Mouse (Mus musculus) cerebellum, adult 8-10 months (tissue): ENCODE data around the gene Wdr77.
"Not testable (repeated sequence)": the region's sequence is repeated elsewhere in the genome, so short reads cannot be mapped to it uniquely, and the experiment has no call there.

Experiments used
- DNase-seq: peaks from one replicate; pipeline ENCODE4 v3.0.0; 2022

The Wdr77 gene

DNA sequence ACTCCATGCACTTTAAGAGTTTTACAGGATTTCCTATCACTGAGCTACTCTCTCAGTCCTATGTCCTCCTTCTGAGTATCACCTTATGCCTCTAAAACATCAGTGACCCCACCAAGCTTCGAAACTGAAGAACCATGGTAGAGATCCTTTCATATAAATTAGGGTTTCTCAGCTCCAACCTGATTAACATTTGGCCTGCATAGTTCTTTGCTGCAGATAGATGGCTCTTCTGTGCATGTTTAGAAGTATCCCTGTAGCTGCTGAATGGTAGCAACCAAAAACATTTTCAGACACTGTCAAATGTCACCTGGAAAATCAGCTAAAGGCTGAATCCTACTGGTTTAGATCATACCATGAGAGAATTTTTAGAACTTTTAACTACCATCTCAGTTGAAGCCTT is 1.9 kb upstream of the Wdr77 start:
- no peak for DNase-seq

DNA sequence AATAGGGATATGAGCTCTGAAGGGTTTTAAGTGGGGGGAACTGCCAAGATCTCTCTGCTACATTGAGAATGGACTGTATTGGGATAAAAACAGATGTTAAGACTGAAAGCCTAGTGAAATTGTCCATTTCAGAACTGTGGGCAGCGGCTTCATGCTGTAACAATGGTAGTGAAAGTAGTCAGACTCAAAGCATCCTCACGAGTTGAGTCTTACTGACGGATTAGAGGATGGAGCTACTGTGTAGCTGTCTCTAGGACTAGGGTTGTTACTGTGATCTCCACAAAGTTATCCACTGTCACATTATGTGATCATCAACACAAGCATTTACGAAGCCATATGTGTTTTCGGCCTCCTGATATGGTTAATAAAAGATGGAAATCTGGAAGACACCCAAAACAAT is 965 bp upstream of the Wdr77 start:
- DNase-seq = no peak

DNA sequence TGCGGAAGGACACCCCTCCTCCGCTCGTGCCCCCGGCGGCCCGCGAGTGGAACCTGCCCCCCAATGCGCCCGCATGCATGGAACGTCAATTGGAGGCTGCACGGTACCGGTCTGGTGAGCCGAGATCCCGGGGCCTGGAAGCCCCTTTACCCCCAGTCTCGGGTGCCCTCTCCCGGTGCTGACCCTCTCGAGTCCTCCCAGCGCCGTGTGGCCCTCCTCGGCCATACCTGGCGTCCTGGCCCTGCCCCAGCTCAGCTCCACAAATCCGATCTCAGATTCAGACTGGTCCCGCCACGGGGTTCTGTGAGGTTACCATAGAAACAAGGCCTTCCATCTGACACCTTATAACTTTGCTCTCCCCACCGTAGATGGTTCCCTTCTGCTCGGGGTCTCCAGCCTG is 416 bp downstream of the Wdr77 start:
- no peak for DNase-seq

DNA sequence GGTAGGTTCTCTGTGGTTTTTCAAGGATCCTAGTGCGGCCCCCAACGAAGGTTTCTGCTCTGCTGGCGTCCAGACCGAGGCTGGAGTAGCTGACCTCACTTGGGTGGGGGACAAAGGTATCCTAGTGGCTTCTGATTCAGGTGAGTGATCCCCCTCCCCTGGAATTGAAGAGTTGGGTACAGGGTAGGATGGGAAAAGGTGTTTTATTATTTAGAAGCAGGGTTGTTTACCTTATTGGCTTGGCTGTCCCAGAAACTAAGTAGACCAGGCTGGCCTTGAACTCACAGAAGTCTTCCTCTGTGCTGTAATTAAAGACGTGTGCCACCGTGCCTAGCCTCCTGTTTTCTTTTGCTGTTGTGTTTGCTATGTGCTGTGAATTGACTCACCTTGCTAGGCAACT is 830 bp downstream of the Wdr77 start, which contains the start of gene Atp5f1:
Atp5f1 (minus strand) TSS at position 101 of the 400 bp plus-strand sequence.
- DNase-seq = no peak

- no peak for DNase-seq
These were observed 1.5 kb downstream of the Wdr77 start for GRCm38 (mm10) chr3:105960700-105961099.

GRCm38 (mm10) chr3:105971831-105972446 is 12.8 kb downstream of the Wdr77 start:
- DNase-seq = no peak

GRCm38 (mm10) chr3:105973411-105973810 is 14.2 kb downstream of the Wdr77 start, which contains the start of gene Ovgp1:
TSS of gene Ovgp1 (plus strand) at chr3:105973711.
- no peak for DNase-seq

DNA sequence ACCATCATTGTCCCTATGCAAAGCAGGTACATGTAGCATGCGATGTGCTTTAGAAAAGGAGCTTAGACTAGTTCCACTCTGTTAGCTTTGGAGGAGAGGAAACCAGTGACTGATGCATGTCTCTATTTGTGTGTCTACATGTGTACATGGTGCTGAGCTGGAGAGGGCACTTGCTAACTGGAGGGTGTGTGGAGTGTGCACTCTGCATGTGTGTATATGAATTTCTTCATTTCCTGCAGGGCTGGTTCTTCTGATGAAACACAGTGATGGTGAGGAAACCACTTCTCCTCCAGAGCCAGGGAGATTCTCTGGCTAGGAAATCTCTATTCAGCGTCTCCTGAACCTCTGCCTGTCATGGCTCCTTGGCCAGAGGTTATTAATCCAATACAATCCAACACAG is 15.0 kb downstream of the Wdr77 start:
- DNase-seq = no peak

- not testable (repeated sequence) for DNase-seq
These were observed 30.4 kb downstream of the Wdr77 start for GRCm38 (mm10) chr3:105989611-105990010.

- DNase-seq = peak; percentile 45
These were observed 32.6 kb downstream of the Wdr77 start for GRCm38 (mm10) chr3:105991653-105992283.

DNA sequence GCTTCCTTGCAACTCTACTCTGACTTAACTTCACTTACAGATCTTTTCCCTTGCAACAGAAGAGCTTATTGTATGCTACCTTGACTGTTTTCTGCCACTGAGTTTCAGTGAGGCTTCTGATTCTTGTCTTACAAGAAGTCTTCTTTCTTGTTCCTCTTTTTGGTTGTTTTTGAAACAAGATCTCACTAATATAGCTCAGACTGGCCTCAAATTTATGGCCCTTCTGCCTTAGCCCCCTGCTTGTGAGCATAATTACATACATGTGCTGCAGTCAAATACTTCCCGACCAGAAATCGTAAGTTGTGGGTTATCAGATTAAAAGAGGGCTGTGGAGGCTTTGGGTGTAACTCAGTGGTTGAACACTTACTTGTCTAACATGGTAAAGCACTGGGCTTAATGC is 35.6 kb downstream of the Wdr77 start:
- no peak for DNase-seq

GRCm38 (mm10) chr3:106000707-106001375 is 41.7 kb downstream of the Wdr77 start:
- no peak for DNase-seq

- DNase-seq = no peak
These were observed 42.5 kb downstream of the Wdr77 start for GRCm38 (mm10) chr3:106001416-106002370.

GRCm38 (mm10) chr3:106003360-106003759 is 44.2 kb downstream of the Wdr77 start:
- not testable (repeated sequence) for DNase-seq

- no peak for DNase-seq
These were observed 55.4 kb downstream of the Wdr77 start, which contains the start of gene Pifo for GRCm38 (mm10) chr3:106014546-106014945. TSS of gene Pifo (minus strand) at chr3:106014646.
